ENCODE assay signal across 8 mouse cellular contexts in genomic region chr2:135711925-135712288, GRCm38 (mm10). TPM values are rescaled to one million over a fixed set of nuclear protein-coding genes. Genes with fewer than 3 reads are reported as not detected.
DNase-seq lines count a peak whose midpoint lies in the region; ATAC-seq and TF ChIP-seq lines count a peak whose summit lies in the region.

No protein-coding gene starts in this region.

- H3K9me3 ChIP-seq in forebrain, embryonic 16.5 days (ENCODE audit: control insufficient read depth, low read length), result no peaks in the 10 kb centered on the region
- no peaks in the 10 kb centered on the region for H3K9me3 ChIP-seq in heart, postnatal 0 days (replicated peaks; ENCODE audit: control insufficient read depth, low read length)
- no peaks in the 10 kb centered on the region for H3K9me3 ChIP-seq in liver, postnatal 0 days (ENCODE audit: low read length)
- no peaks in the 10 kb centered on the region for H3K9me3 ChIP-seq in neural tube, embryonic 13.5 days

- H3K4me2 ChIP-seq in forebrain, embryonic 16.5 days (ENCODE audit: low read length), result peak overlapping the region; percentile 38
- peak overlapping the region; percentile 62 for H3K4me2 ChIP-seq in heart, postnatal 0 days (ENCODE audit: low read depth, low read length)
- H3K4me2 ChIP-seq in liver, postnatal 0 days (ENCODE audit: low read depth, low read length), result peak overlapping the region; percentile 30; the same call in 1 of the 2 replicates
- peak overlapping the region; percentile 45 for H3K4me2 ChIP-seq in neural tube, embryonic 13.5 days

- TF ChIP-seq CTCF in heart, postnatal 0 days (IDR thresholded peaks at IDR 0.05; ENCODE audit: low read depth), result no peak
- no peak for TF ChIP-seq CTCF in liver, postnatal 0 days (IDR thresholded peaks at IDR 0.05; ENCODE audit: low read depth)

- H3K4me3 ChIP-seq in forebrain, embryonic 16.5 days (replicated peaks; ENCODE audit: low read length), result no peak overlapping the region
- H3K4me3 ChIP-seq in heart, postnatal 0 days (ENCODE audit: low read depth, low read length), result peak overlapping the region; percentile 30
- H3K4me3 ChIP-seq in liver, postnatal 0 days (ENCODE audit: low read depth, low read length), result no peak overlapping the region
- no peak overlapping the region for H3K4me3 ChIP-seq in neural tube, embryonic 13.5 days

- H3K27ac ChIP-seq in forebrain, embryonic 16.5 days (ENCODE audit: low read length), result peak overlapping the region; percentile 6; the same call in 1 of the 2 replicates
- H3K27ac ChIP-seq in heart, postnatal 0 days (ENCODE audit: low read depth), result peak overlapping the region; percentile 96
- peak overlapping the region; percentile 60; the same call in 1 of the 2 replicates for H3K27ac ChIP-seq in liver, postnatal 0 days (ENCODE audit: low read depth)
- H3K27ac ChIP-seq in neural tube, embryonic 13.5 days (replicated peaks), result peak overlapping the region; percentile 74; the same call in 1 of the 2 replicates

- H3K27me3 ChIP-seq in forebrain, embryonic 16.5 days (replicated peaks; ENCODE audit: control insufficient read depth, insufficient read depth, low read length), result no peaks in the 10 kb centered on the region
- no peaks in the 10 kb centered on the region for H3K27me3 ChIP-seq in heart, postnatal 0 days (ENCODE audit: control insufficient read depth, insufficient read depth, low read length)
- no peaks in the 10 kb centered on the region for H3K27me3 ChIP-seq in liver, postnatal 0 days (ENCODE audit: insufficient read depth, low read length)
- H3K27me3 ChIP-seq in neural tube, embryonic 13.5 days, result peaks cover 4% of the 10 kb centered on the region; the same call in 1 of the 2 replicates

- WGBS in forebrain, embryonic 16.5 days, result 3% methylated on average over 8 of the region's 8 CpGs
- 4% methylated on average over 8 of the region's 8 CpGs for WGBS in heart, postnatal 0 days
- WGBS in liver, postnatal 0 days (ENCODE audit: insufficient replicate concordance), result 30% methylated on average over 8 of the region's 8 CpGs
- 9% methylated on average over 8 of the region's 8 CpGs for WGBS in neural tube, embryonic 13.5 days

- H3K9ac ChIP-seq in forebrain, embryonic 16.5 days (replicated peaks; ENCODE audit: low read depth, low read length), result no peak overlapping the region
- 0 out of 2 replicates have a peak overlapping the region, but pooled peaks have one; percentile 50 for H3K9ac ChIP-seq in heart, postnatal 0 days (replicated peaks; ENCODE audit: low read depth, low read length)
- no peak overlapping the region for H3K9ac ChIP-seq in liver, postnatal 0 days (replicated peaks)
- H3K9ac ChIP-seq in neural tube, embryonic 13.5 days, result no peak overlapping the region

- TF ChIP-seq EP300 in heart, postnatal 0 days (IDR thresholded peaks at IDR 0.05; ENCODE audit: low read depth), result peak; percentile 83
- TF ChIP-seq EP300 in liver, postnatal 0 days (IDR thresholded peaks at IDR 0.05; ENCODE audit: low read depth), result 0 out of 2 replicates have a peak, but pooled peaks have one; percentile 35

- H3K36me3 ChIP-seq in forebrain, embryonic 16.5 days (ENCODE audit: control insufficient read depth, insufficient read depth), result no peaks in the 10 kb centered on the region
- no peaks in the 10 kb centered on the region for H3K36me3 ChIP-seq in heart, postnatal 0 days (replicated peaks; ENCODE audit: control insufficient read depth, insufficient read depth, low read length)
- H3K36me3 ChIP-seq in liver, postnatal 0 days (replicated peaks; ENCODE audit: insufficient read depth, low read length), result no peaks in the 10 kb centered on the region
- H3K36me3 ChIP-seq in neural tube, embryonic 13.5 days, result no peaks in the 10 kb centered on the region

- ATAC-seq in forebrain, embryonic 16.5 days, result peak; percentile 90
- ATAC-seq in heart, postnatal 0 days (ENCODE audit: insufficient read depth, low read depth), result peak; percentile 93
- ATAC-seq in liver, postnatal 0 days, result peak; percentile 43; the same call in 1 of the 2 replicates
- ATAC-seq in neural tube, embryonic 13.5 days (ENCODE audit: low read depth), result peak; percentile 83

- peaks cover 22% of the 10 kb centered on the region for H3K4me1 ChIP-seq in forebrain, embryonic 16.5 days (replicated peaks; ENCODE audit: control insufficient read depth, insufficient read depth, low read length)
- peaks cover 47% of the 10 kb centered on the region for H3K4me1 ChIP-seq in heart, postnatal 0 days (ENCODE audit: control insufficient read depth, insufficient read depth)
- H3K4me1 ChIP-seq in liver, postnatal 0 days (ENCODE audit: insufficient read depth), result peaks cover 5% of the 10 kb centered on the region; the same call in 1 of the 2 replicates
- peaks cover 45% of the 10 kb centered on the region for H3K4me1 ChIP-seq in neural tube, embryonic 13.5 days (replicated peaks)

- DNase-seq in cerebellum, postnatal 10 days, result peak; percentile 38 to 51
- DNase-seq in cerebellum, adult 9-10 months, result no peak
- peak; percentile 98 for DNase-seq in heart, postnatal 0 days (ENCODE audit: low spot score)
- peak; percentile 93 to 94 for DNase-seq in kidney, postnatal 25 days
- DNase-seq in liver, postnatal 0 days, result peak; percentile 62
- no peak for DNase-seq in thymus, postnatal 25 days

RNA-seq across cellular contexts. Expression of gene Plcb4, which starts 53.1 kb away (rescaled TPM):
- 15.9 and 19.7 TPM in 2 replicates for polyA plus RNA-seq in forebrain, embryonic 16.5 days (2015; fragmentation: Nextera tagmentation; extraction: Ambion mirVana)
- 30.6 and 57.0 TPM in 2 replicates for total RNA-seq in heart, postnatal 0 days (2014; rRNA removed; ENCODE audit: low replicate concordance)
- polyA plus RNA-seq in heart, postnatal 0 days (2015; fragmentation: Nextera tagmentation; extraction: Ambion mirVana), result 30.6 and 34.7 TPM in 2 replicates
- polyA plus RNA-seq in liver, postnatal 0 days (2015; fragmentation: Nextera tagmentation; extraction: Ambion mirVana), result 2.3 and 2.8 TPM in 2 replicates
- polyA plus RNA-seq in neural tube, embryonic 13.5 days (2015; fragmentation: Nextera tagmentation; extraction: Ambion mirVana), result 38.2 and 39.6 TPM in 2 replicates

Comparison
In these comparisons a context has a peak if more than half of its experiments do, and no peak if none do; other contexts are left out.
1. DNase-seq: peak in cerebellum, postnatal 10 days (2 of 2), heart, postnatal 0 days (single experiment), kidney, postnatal 25 days (2 of 2) and liver, postnatal 0 days (single experiment); none in cerebellum, adult 9-10 months (single experiment) and thymus, postnatal 25 days (single experiment).
2. ATAC-seq: peak in every context shown above with its lines; median percentile 93 in heart, postnatal 0 days; 90 in forebrain, embryonic 16.5 days; 83 in neural tube, embryonic 13.5 days; 43 in liver, postnatal 0 days.
3. H3K27ac ChIP-seq: peak in every context shown above with its lines; median percentile 96 in heart, postnatal 0 days; 74 in neural tube, embryonic 13.5 days; 60 in liver, postnatal 0 days; 6 in forebrain, embryonic 16.5 days.
4. Peak in every context shown above with its lines, with median percentiles within 50 percentile points of each other: H3K4me2 ChIP-seq.